Mouse (Mus musculus) cerebellum, adult 9-11 months (tissue): ENCODE results near the gene Cstf3.

Experiments
- DNase-seq: peaks from one replicate; pipeline ENCODE4 v3.0.0; 2022

Gene Cstf3

GRCm38 (mm10) chr2:104714254-104714691 is 124.0 kb downstream of the Cstf3 start:
- DNase-seq, result peak; percentile 78
